Mouse (Mus musculus) ES-Bruce4 (cell line): Measurements from ENCODE around the gene Pak1. TPM values are rescaled to one million over a fixed set of nuclear protein-coding genes. Genes with fewer than 3 reads are reported as not detected.

Source experiments
- H3K27ac ChIP-seq: 2 replicates; pipeline ENCODE4 v1.5.1; 2012; ENCODE audit warnings: low read length, inconsistent platforms; ENCODE audit not compliant: insufficient read depth
- H3K27me3 ChIP-seq: 2 replicates; pipeline ENCODE4 v1.6.1; 2012; ENCODE audit warnings: mild to moderate bottlenecking, low read length, inconsistent platforms; ENCODE audit not compliant: control insufficient read depth, poor library complexity, insufficient read depth, severe bottlenecking
- H3K36me3 ChIP-seq: 2 replicates; pipeline ENCODE4 v1.6.1; 2012; ENCODE audit warnings: inconsistent platforms, mild to moderate bottlenecking, low read length, moderate library complexity; ENCODE audit not compliant: control insufficient read depth, poor library complexity, insufficient read depth, severe bottlenecking
- H3K4me1 ChIP-seq: one replicate; pipeline ENCODE4 v1.8.1; 2011; ENCODE audit warnings: low read length; ENCODE audit not compliant: control insufficient read depth, insufficient read depth
- H3K4me3 ChIP-seq: 2 replicates; pipeline ENCODE4 v1.5.1; 2011; ENCODE audit warnings: low read depth, mild to moderate bottlenecking, low read length
- H3K9ac ChIP-seq: 2 replicates; pipeline ENCODE4 v1.6.1; 2012; ENCODE audit warnings: low read depth, mild to moderate bottlenecking, inconsistent platforms; ENCODE audit not compliant: poor library complexity, severe bottlenecking
- H3K9me3 ChIP-seq: replicated peaks from 2 replicates; pipeline ENCODE4 v1.6.1; 2012; ENCODE audit warnings: mild to moderate bottlenecking, low read length, inconsistent platforms; ENCODE audit not compliant: control insufficient read depth, poor library complexity, insufficient read depth, severe bottlenecking
- CTCF ChIP-seq: IDR thresholded peaks from one replicate; pipeline ENCODE4 v1.8.1; 2011; ENCODE audit warnings: low read depth, low read length
- EP300 ChIP-seq: IDR thresholded peaks from 2 replicates; pipeline ENCODE4 v1.6.1; 2011; ENCODE audit warnings: low read depth, low read length; ENCODE audit not compliant: insufficient read depth
- POLR2A ChIP-seq: IDR thresholded peaks from one replicate; pipeline ENCODE4 v1.8.1; 2011; ENCODE audit warnings: low read length; ENCODE audit not compliant: insufficient read depth
- polyA plus RNA-seq: library from polyadenylated mRNA; stranded (reverse); fragments of >200 nt; gene quantifications from 2 replicates; pipeline ENCODE4 v1.2.4, GENCODE M21; 2011; ENCODE audit warnings: low read depth; ENCODE audit not compliant: missing spikeins, insufficient read depth, insufficient read length

The Pak1 gene
- polyA plus RNA-seq, 1 experiment = 71.3 TPM

DNA sequence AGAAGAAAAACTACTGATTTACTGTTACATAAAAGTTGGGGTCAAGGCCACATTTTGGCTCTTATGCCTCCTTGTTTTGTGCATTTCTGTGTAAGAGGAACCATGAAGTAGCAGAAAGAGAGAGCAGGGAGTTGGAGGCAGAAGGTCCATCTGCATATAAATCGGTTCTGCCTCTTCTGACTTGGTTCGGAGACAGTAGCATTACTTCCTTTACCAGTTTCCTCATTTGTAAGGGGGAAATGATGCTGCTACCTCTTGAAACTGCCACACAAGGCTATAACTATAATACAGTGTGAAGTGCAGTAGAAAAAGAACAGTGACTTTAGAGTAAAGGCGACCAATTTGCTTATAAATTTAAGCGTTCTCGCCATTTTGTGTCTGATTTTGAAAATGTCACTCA lies 21.0 kb downstream of the Pak1 start:
- no peak overlapping the region for H3K4me3 ChIP-seq
- no peak overlapping the region for H3K9ac ChIP-seq
- H3K27me3 ChIP-seq = no peaks in the 10 kb centered on the region
- no peaks in the 10 kb centered on the region for H3K9me3 ChIP-seq
- no peaks in the 10 kb centered on the region for H3K36me3 ChIP-seq
- peaks cover 2% of the 10 kb centered on the region for H3K4me1 ChIP-seq
- TF ChIP-seq CTCF (no peak), POLR2A (no peak), EP300 (no peak)
- 0 out of 2 replicates have a peak overlapping the region, but pooled peaks have one; percentile 54 for H3K27ac ChIP-seq

GRCm38 (mm10) chr7:97821875-97822274 lies 33.5 kb downstream of the Pak1 start:
- Histone ChIP-seq H3K27ac (no peak overlapping the region), H3K9me3 (no peaks in the 10 kb centered on the region), H3K36me3 (no peaks in the 10 kb centered on the region), H3K9ac (no peak overlapping the region), H3K4me1 (no peaks in the 10 kb centered on the region), H3K4me3 (no peak overlapping the region), H3K27me3 (no peaks in the 10 kb centered on the region)
- TF ChIP-seq EP300 (no peak), POLR2A (no peak), CTCF (no peak)

DNA sequence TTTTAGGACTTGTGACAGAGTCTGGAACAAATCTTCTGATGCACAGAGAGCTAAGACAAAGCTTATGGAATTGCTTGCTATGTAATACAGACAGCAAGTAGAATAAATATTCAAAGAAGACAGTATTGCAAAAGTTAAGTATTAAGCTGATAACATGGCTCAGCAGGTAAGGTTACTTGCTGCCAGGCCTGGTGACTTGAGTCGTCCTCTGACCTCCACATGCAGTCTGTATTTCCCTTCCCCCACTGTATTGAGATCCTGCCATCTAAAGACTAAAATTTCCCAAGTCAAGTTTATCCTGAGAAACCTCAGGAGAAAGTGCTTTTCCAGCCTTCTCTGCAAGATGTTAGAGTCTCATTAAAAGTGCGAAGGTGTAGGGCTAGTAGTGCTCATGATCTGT lies 40.8 kb downstream of the Pak1 start:
- Histone ChIP-seq H3K27me3 (no peaks in the 10 kb centered on the region), H3K27ac (no peak overlapping the region), H3K36me3 (no peaks in the 10 kb centered on the region), H3K9me3 (no peaks in the 10 kb centered on the region), H3K4me3 (no peak overlapping the region), H3K9ac (no peak overlapping the region), H3K4me1 (peaks cover 3% of the 10 kb centered on the region)
- TF ChIP-seq POLR2A (no peak), CTCF (no peak), EP300 (no peak)

DNA sequence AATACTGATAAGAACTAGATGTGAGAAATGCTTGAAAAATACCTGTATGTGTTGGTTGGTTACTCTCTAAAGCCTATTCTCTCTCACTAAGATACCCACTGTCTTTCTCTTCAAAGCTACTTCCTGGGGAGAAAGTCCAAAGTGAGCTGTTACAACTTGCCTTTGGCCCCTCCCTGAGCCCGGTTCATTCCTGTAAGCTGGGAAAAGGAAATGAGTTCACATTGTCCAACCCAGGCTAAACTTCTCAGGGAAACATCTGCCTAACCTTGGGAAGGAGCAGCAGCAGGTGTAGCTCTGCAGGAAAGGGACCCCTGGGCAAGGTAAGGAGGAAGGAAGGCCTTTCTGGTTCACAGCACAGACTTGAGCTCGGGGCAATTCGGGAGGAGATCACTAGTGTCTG lies 42.4 kb downstream of the Pak1 start:
- TF ChIP-seq EP300 = no peak
- no peak for TF ChIP-seq CTCF
- TF ChIP-seq POLR2A = no peak
- H3K4me3 ChIP-seq = no peak overlapping the region
- no peaks in the 10 kb centered on the region for H3K27me3 ChIP-seq
- no peaks in the 10 kb centered on the region for H3K36me3 ChIP-seq
- no peaks in the 10 kb centered on the region for H3K9me3 ChIP-seq
- H3K4me1 ChIP-seq = peaks cover 3% of the 10 kb centered on the region
- H3K27ac ChIP-seq = peak overlapping the region; percentile 40
- H3K9ac ChIP-seq = no peak overlapping the region

DNA sequence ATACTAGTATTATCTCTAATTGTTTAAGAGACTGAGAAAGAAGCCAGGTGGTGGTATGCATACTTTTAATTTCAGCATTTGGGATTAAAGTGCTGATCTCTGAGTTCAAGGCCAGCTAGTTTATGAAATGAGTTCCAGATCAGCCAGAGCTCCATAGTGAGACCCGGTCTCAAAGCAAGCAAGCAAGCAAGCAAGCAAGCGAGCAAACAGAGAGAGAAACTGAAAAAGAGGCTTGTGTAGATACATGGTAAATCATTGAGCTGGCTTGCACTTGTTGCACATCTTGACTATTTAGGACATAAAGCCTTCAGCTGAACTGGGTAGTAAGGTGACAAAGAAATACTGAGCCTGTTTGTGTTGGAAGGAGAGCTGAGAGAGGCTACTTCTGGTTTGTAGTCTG lies 44.6 kb downstream of the Pak1 start:
- no peak overlapping the region for H3K27ac ChIP-seq
- H3K36me3 ChIP-seq = no peaks in the 10 kb centered on the region

DNA sequence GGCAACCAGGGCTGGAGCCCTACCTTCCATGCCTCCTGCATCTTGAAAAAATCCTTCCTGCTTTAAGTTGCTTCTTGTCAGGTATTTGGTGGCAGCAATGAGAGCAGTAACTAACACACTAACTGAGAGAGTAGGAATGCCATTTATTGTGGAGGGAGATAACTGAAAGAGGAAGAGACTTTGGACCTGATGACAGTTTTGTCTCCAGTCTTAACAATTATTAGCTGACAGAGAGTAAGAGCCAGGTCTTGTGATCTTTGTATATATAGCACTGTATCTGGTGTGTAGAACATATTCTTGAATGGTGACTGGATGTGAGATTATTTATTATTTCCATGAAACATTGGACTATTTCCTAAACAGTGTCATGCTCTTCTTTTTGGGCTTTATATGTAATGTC lies 50.2 kb downstream of the Pak1 start:
- no peaks in the 10 kb centered on the region for H3K4me1 ChIP-seq
- H3K9me3 ChIP-seq = no peaks in the 10 kb centered on the region
- H3K4me3 ChIP-seq = no peak overlapping the region
- no peaks in the 10 kb centered on the region for H3K36me3 ChIP-seq
- TF ChIP-seq POLR2A (no peak), EP300 (no peak), CTCF (no peak)
- no peak overlapping the region for H3K9ac ChIP-seq
- no peak overlapping the region for H3K27ac ChIP-seq
- H3K27me3 ChIP-seq = no peaks in the 10 kb centered on the region

More for the DNA sequence above, 44.6 kb downstream of the Pak1 start:
- H3K4me3 ChIP-seq = no peak overlapping the region
- H3K9ac ChIP-seq = no peak overlapping the region
- H3K27me3 ChIP-seq = no peaks in the 10 kb centered on the region
- no peak for TF ChIP-seq CTCF
- no peak for TF ChIP-seq EP300
- no peak for TF ChIP-seq POLR2A
- no peaks in the 10 kb centered on the region for H3K9me3 ChIP-seq
- peaks cover 1% of the 10 kb centered on the region for H3K4me1 ChIP-seq
